Mouse (Mus musculus): ENCODE measurements around the gene Cpe.

DNA sequence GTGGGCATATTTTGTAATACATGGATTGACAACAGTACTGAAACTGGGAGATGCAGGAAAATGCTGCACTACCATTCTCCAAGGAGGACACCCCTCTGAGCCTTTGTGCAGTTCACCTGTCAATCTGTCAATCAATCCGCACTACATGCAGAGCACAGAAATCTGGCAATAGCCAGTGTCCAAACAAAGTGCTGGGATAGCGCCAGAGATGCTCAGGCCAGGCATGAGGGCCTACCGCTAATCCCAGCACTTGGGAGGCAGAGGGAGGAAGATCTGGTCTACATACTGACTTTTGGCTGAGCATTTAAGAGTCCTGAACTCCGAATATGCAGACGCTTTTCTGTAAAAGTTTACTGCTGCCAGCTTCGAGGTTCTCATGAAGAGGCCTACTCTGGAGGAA is 37.0 kb downstream of the Cpe start:
- TF ChIP-seq CTCF (IDR thresholded peaks at IDR 0.05; ENCODE audit: control insufficient read depth, insufficient read depth, insufficient read length): no peak
- no peak for TF ChIP-seq MAX (IDR thresholded peaks at IDR 0.05)
- no peak for TF ChIP-seq USF1 (IDR thresholded peaks at IDR 0.05; ENCODE audit: low read depth)
- TF ChIP-seq MYOD1 (IDR thresholded peaks at IDR 0.05; ENCODE audit: control insufficient read depth, insufficient read length, low read depth): no peak
- TF ChIP-seq MYOG (IDR thresholded peaks at IDR 0.05; ENCODE audit: control insufficient read depth, extremely low read depth, insufficient read length): no peak

All from C2C12 (cell line).